Mouse (Mus musculus) mouse trophoblast stem cell (cell line): Measurements from ENCODE around the gene Denr.

Experiments
- in situ Hi-C, 2 experiments: fragments of 300-500 bp; cut with MseI, MboI; formaldehyde crosslinking; loops; 2 replicates in 1 of 2; 3 replicates in 1 of 2; pipeline ENCODE4 v1.15.1; 2025

The Denr gene

DNA sequence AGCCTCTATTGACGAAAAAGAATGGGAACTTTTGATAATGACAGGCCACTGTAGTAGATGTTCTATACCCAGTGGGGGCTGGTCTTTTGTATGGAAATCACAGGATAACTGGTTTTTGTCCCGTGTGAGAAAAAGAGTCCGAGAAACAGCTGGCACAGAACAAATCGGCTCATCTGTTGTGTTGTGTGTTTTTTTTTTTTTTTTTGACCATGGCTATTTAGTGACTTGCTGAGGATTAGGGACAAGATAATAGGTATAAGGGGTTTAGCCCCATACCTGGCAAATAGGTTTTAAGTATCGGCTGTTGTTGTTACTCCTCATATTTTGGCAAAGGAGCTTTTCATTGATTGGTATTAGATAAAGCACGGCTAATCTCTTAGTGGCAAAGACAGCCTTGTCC is 65.5 kb downstream of the Denr start:
- in situ Hi-C loops = no loop called here

GRCm38 (mm10) chr5:123973299-123974178 is 66.6 kb downstream of the Denr start, which contains the start of gene Hip1r:
TSS of gene Hip1r (plus strand) at chr5:123973628.
- in situ Hi-C loops = no loop called here

- in situ Hi-C loops = no loop called here
Measured at GRCm38 (mm10) chr5:123974179-123974485, 67.2 kb downstream of the Denr start.

DNA sequence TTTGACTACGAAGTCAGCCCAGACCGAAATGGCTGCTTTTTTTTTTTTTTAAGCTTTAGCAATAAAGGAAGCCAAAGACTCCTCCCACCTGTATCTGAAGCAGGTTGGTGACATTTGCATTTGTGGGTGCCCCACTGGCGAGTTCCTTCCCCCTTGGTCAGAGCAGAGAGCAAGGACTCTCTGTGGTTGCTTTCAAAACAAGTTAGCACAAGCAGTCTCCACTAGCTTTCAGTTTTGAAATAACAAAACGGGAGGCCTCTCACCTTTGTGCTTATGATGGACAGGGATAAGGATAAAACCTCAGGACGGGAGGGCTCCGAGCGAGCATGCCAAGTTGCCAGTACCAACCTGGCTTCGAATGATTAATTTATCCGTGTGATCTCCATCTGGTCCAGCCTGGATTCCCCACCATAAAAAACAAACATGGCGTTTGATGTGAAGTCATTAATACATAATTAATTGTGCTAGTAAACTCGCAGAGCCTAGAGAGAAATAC is 67.7 kb downstream of the Denr start:
- in situ Hi-C loops = no loop called here

DNA sequence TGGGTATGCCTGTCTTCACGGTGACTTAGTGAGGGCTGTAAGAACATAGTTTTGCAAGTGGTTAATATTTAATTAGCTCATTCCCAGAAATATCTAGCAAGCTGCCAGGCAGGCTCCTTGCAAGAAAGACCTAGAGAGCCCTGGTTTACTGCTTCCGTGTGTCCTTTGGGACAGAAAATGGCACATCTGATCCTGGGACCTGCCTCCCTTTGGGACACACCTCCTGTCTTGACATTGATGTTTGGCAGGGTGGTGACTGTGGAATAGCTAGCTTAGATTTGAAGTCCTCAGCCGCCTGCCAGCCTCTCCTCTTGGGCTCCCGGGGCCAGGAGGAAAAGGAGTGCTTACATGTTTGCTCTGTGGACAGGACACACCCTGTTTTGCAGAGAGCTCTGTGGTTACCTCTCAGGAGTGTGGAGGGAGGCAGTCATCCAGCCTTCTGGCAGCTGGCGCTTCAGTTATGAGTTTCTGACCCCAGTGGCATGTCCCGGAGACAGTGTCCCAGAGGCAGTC is 68.7 kb downstream of the Denr start:
- in situ Hi-C loops = no loop called here

- in situ Hi-C loops = no loop called here
Measured at GRCm38 (mm10) chr5:123977231-123977630, 70.3 kb downstream of the Denr start.

DNA sequence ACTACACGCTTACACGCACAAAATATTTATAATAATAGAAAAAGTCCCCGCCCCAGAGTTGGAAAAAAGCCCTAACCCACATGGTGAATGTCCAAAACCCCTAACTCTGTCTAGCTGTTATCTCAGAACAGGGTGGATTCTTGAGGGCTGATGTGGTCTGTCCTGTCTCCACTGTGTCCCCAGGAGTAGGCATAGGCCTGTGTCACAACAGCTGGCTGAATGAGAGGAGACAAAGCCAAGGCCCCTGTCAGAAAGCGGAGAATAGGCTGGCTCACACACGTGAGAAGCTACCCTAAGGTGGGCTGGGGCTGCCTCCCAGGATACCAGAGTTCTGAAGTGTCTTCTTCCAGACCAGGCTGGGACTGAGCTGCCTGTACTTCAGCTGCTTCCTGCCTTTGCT is 71.2 kb downstream of the Denr start:
- in situ Hi-C loops = no loop called here
